Mouse (Mus musculus) cerebellum, adult 9-10 months (tissue): Measurements from ENCODE around the gene Fosb.

ENCODE experiments used
- DNase-seq: peaks from one replicate; pipeline ENCODE4 v3.0.0; 2022

Fosb gene

GRCm38 (mm10) chr7:19279052-19279451 lies 30.8 kb downstream of the Fosb start:
- DNase-seq: no peak

DNA sequence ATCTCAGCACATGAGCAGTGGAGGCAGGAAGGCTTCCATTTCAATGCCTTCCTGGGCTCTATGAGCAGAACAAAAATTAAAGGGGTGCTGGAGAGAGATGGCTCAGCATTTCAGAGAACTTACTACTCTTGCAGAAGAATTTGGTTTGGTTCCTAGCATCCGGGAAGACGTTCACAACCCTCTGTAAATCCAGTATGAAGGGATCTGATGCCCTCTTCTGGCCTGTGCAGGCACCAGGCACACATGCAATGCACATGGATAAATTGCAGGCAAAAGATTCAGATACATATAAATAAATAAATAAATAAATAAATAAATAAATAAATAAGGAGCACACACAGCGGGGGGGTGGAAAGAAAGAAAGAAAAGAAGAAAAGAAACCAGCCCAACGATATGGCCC lies 33.6 kb downstream of the Fosb start:
- no peak for DNase-seq

GRCm38 (mm10) chr7:19272173-19272764 lies 37.6 kb downstream of the Fosb start:
- DNase-seq: peak; percentile 80

GRCm38 (mm10) chr7:19271238-19272172 lies 38.3 kb downstream of the Fosb start, which contains the start of gene Vasp:
TSS of gene Vasp (minus strand) at chr7:19271817.
- DNase-seq: peak; percentile 87

- DNase-seq: no peak
These were observed 39.2 kb downstream of the Fosb start for GRCm38 (mm10) chr7:19270509-19271237.

- DNase-seq: no peak
These were observed 40.0 kb downstream of the Fosb start for GRCm38 (mm10) chr7:19269721-19270441.

GRCm38 (mm10) chr7:19268993-19269681 lies 40.7 kb downstream of the Fosb start:
- no peak for DNase-seq

- no peak for DNase-seq
These were observed 42.8 kb downstream of the Fosb start for GRCm38 (mm10) chr7:19267051-19267450.

- DNase-seq: no peak
These were observed 43.7 kb downstream of the Fosb start for GRCm38 (mm10) chr7:19265928-19266822.

DNA sequence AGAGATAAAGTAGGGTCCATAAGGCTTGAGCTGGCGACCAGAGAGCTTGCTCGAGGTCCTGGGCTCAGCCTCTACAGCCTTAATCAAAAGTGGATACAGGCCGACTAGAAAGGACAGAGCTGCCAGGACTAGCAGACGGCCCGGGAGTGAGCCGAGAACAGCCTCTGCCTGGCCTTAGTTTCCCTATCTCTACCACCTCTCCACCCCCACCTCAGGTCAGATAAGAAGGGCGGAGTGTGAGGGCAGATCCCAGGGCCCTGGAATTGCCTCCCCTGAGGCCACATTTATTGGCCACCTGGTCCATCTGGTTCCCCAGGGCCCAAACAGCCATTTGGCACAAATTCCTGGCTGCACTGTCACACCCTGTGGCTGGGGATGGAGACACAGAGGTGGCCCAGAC lies 44.7 kb downstream of the Fosb start:
- DNase-seq: no peak

- DNase-seq: no peak
These were observed 51.5 kb downstream of the Fosb start for GRCm38 (mm10) chr7:19258336-19258735.

DNA sequence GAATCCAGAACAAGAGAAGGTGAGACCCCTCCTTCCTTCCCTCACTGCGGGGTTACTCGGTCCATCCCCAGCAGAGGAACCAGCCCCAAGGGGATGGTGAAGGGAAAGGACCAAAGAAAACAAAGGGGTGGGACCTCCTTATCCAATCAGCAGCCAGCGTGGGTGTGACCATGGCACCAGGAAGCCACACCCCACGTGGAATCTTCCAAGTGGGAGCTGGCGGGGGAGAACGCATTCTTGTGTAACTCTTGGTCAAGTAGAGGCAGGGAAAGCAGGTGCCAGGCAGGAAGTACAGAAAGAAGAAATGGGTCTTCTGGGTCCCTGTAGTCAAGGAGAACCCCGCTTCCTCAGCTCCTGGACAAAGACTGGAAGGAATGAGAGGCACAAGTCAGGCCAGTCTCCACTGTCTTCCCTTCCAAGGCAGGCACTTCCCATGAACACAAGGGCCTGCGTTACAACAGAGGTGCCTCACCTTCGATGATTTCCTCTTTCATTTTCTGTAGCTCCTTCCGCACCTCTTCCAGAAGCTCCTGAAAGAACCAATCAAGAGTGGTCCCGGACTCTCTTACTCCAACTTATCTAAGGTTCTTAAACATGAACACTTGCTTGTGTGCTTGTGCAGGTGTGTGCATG lies 52.3 kb downstream of the Fosb start:
- DNase-seq: no peak

DNA sequence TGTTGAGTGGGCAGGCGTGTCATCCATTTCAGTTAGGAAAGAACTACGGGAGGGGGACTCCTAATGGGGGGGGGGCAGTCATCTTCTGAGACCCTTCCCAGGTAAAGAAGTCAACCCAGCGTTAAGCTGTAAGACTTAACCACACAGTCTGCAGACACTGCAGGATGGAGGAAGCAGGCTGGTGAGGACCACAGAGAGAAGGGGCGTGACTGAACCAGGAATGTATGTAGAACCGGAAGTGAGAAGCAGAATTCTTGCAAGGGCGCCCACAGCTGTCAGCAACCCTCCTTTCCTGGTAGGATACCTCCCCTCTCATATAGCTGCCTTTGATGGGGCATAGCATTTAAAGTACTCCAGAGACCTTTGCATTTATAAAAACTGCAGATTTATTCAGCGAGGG lies 53.3 kb downstream of the Fosb start:
- no peak for DNase-seq

- no peak for DNase-seq
These were observed 54.5 kb downstream of the Fosb start for GRCm38 (mm10) chr7:19255395-19255794.

GRCm38 (mm10) chr7:19253437-19253836 lies 56.4 kb downstream of the Fosb start:
- DNase-seq: no peak
